Mouse (Mus musculus): Measurements from ENCODE around the gene Slc4a10.

The Slc4a10 gene

GRCm38 (mm10) chr2:62271840-62272239, 225.6 kb downstream of the Slc4a10 start:
- in situ Hi-C loops (cut with MboI, MseI): no loop called here

DNA sequence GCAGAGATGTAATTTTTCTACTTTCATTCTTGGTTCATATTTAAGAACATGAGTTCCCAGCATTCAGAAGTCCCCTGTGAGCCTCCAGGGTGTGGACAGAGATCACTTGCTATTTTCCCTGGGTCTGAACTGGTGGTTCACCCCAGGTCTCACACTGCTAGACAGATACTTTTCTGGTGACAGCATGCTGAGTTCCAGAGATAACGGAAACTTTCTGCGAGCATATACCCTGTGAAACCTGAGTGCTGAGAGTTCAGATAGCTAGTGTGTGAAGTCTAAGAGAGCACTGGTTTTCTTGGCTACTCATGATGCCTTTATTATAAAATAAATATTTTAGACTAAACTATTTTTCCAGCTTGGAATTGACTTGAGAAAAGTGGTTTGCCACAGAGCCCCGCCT, 232.5 kb downstream of the Slc4a10 start:
- in situ Hi-C loops (cut with MboI, MseI): loop anchor here in 1 of 2 experiments (25.0 kb wide), 1 partner anchor 616 kb away; no protein-coding TSS in a partner anchor

- in situ Hi-C loops (cut with MboI, MseI): loop anchor here in 1 of 2 experiments (25.0 kb wide), 1 partner anchor 617 kb away; no protein-coding TSS in a partner anchor
Observed at GRCm38 (mm10) chr2:62279777-62280176, 233.5 kb downstream of the Slc4a10 start.

DNA sequence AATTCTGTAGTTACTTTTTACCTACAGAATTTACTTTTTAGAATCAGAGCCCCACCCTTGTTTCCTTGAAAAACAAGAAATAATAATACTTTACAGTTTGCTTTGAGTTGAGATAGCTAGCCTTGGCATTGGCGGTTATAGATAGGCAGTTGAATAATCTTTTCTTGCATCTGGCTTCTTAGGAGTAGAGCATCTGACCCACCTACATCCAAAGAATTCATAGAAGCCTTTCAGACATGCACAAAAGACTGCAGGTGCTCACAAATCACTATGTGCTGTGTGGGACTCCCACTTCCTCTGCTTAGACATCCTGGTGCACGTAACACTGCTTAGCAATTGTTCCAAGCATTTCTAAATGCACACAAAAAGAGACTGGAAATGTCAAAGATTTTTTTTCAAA, 238.8 kb downstream of the Slc4a10 start:
- in situ Hi-C loops (cut with MboI, MseI): loop anchor here in 1 of 2 experiments (25.0 kb wide), 1 partner anchor 623 kb away; no protein-coding TSS in a partner anchor

DNA sequence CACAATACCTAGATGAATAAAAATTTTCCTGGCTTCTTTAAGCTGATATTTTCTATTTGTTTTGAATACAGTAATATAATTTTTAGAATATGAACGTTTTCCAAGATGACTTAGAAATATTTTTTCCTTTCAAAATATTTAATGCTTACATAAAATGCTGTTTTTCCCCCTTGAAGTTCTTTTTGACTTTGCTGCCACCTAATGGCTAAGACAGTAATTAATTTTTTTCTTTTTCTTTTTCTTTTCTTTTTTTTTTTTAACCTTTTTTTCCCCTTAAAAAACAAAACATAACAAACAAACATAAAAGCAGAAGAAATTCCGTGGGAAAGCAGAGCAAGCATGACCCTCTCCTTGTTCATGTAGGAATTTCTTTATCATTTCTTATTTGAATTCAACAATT, 239.6 kb downstream of the Slc4a10 start:
- in situ Hi-C loops (cut with MboI, MseI): loop anchor here in 1 of 2 experiments (25.0 kb wide), 1 partner anchor 624 kb away; no protein-coding TSS in a partner anchor

GRCm38 (mm10) chr2:62287532-62287931, 241.3 kb downstream of the Slc4a10 start:
- in situ Hi-C loops (cut with MboI, MseI): loop anchor here in 1 of 2 experiments (25.0 kb wide), 1 partner anchor 625 kb away; no protein-coding TSS in a partner anchor

- in situ Hi-C loops (cut with MboI, MseI): loop anchor here in 1 of 2 experiments (25.0 kb wide), 1 partner anchor 632 kb away; no protein-coding TSS in a partner anchor
Observed at GRCm38 (mm10) chr2:62293846-62294245, 247.6 kb downstream of the Slc4a10 start.

- in situ Hi-C loops (cut with MboI, MseI): no loop called here
Observed at GRCm38 (mm10) chr2:62301716-62302115, 255.5 kb downstream of the Slc4a10 start.

DNA sequence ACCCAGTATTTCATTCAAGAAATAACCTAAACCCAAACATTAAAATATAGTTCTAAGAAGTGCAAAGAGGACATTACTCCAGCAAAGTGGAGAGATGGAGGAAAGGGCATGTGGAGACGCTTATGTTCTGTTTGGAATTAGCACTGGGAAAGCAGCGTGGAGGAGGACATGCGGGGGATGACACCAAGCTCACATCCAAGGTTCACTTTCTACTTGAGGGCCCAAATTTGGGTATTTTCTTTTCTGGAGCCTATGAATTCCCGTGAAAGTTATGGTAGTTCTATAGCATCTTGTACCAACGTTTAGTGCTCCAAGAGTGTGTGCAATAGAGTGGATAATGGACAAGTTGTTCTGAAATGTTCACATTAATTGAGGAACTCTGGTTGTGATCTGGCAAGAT, 260.7 kb downstream of the Slc4a10 start:
- in situ Hi-C loops (cut with MboI, MseI): loop anchor here in 1 of 2 experiments (5.0 kb wide), 1 partner anchor 330 kb away; no protein-coding TSS in a partner anchor

DNA sequence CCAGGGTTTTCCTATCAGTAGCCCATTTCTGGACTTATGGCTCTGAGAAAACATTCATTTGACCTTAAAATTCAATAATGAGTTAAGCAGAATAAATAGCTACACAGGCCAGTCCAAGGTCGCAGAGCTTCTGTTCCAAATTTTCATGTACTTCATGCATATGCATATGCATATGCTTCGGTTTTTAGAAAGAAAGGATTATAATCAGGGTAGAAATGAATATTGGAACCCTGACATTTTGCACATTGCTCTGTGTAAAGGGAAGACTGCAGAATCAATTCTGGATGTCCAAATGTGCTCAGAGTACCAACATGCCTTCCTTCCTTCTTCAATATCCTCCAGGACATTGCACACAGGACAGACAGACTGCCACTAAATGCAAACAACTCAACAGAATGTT, 261.2 kb downstream of the Slc4a10 start:
- in situ Hi-C loops (cut with MboI, MseI): loop anchor here in 1 of 2 experiments (5.0 kb wide), 1 partner anchor 330 kb away; no protein-coding TSS in a partner anchor

- in situ Hi-C loops (cut with MboI, MseI): no loop called here
Observed at GRCm38 (mm10) chr2:62316930-62317329, 270.7 kb downstream of the Slc4a10 start.

- in situ Hi-C loops (cut with MboI, MseI): no loop called here
Observed at GRCm38 (mm10) chr2:62319489-62319888, 273.2 kb downstream of the Slc4a10 start.

- in situ Hi-C loops (cut with MboI, MseI): no loop called here
Observed at GRCm38 (mm10) chr2:62323078-62323637, 276.9 kb downstream of the Slc4a10 start.

- in situ Hi-C loops (cut with MboI, MseI): no loop called here
Observed at GRCm38 (mm10) chr2:62325388-62325787, 279.1 kb downstream of the Slc4a10 start.

- in situ Hi-C loops (cut with MboI, MseI): no loop called here
Observed at GRCm38 (mm10) chr2:62331913-62332312, 285.7 kb downstream of the Slc4a10 start.

GRCm38 (mm10) chr2:62332465-62332864, 286.2 kb downstream of the Slc4a10 start:
- in situ Hi-C loops (cut with MboI, MseI): no loop called here

GRCm38 (mm10) chr2:62334397-62335243, 288.4 kb downstream of the Slc4a10 start:
- in situ Hi-C loops (cut with MboI, MseI): loop anchor here in 1 of 2 experiments (5.0 kb wide), 1 partner anchor 58 kb away; no protein-coding TSS in a partner anchor

DNA sequence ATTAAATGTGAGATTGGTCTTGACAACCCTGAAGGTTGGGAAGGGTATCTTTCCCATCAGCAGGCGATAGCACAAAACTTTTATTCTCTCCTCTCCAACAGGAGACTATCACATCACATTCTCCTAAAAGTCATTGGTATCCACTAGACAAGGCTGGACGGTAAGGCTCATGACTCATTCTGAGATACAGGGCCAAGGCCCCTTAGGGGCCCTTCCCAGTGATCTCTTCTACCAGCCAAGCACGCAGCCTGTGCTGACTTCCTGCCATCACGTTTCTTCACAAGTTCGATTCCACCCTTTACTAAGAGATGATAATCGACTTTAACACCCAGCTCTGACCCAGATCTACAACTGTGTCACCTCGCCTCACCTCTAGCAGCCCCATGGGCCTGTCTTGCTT, 290.8 kb downstream of the Slc4a10 start:
- in situ Hi-C loops (cut with MboI, MseI): loop anchor here in 1 of 2 experiments (5.0 kb wide), 1 partner anchor 55 kb away; no protein-coding TSS in a partner anchor

DNA sequence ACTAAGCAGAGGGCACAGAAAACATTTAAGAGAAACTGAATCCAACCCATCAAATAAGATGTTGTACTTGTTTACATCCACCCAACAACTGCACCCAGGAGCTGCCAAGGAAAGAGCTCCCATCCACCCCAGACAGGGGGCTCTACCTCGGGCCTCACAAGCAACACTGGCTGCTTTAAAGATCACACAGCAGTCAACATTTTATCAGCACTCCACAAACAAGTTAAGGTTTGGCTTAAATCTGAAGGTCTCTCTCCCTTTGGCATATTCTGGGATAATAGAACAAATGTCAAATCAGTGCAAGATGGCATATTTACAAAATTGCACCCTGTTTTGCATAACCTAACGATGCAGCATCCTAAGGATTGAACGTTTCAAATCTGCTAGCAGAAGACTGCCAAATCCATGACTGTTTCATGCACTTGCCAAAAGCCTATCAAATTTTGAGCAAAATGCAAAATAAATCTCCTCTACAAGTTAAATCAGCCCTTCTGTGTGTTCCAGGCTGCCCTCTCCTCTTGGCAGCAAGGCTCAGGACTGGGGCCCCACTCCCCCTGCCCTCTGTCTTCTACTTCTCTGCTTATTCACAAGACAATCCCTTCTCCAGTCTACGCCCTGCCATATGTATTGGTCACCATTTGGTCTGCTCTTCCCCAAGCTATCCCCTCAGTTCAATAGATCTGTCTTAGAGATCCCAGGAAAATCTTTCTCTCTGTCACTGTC, 293.1 kb downstream of the Slc4a10 start:
- in situ Hi-C loops (cut with MboI, MseI): loop anchor here in 1 of 2 experiments (5.0 kb wide), 1 partner anchor 53 kb away; no protein-coding TSS in a partner anchor

GRCm38 (mm10) chr2:62341061-62341733, 294.9 kb downstream of the Slc4a10 start:
- in situ Hi-C loops (cut with MboI, MseI): no loop called here

GRCm38 (mm10) chr2:62341734-62342128, 295.5 kb downstream of the Slc4a10 start:
- in situ Hi-C loops (cut with MboI, MseI): no loop called here

All from T-helper 17 cell (primary cell).